Comparison of ENCODE assay signal across 23 mouse cellular contexts in the genomic region with DNA sequence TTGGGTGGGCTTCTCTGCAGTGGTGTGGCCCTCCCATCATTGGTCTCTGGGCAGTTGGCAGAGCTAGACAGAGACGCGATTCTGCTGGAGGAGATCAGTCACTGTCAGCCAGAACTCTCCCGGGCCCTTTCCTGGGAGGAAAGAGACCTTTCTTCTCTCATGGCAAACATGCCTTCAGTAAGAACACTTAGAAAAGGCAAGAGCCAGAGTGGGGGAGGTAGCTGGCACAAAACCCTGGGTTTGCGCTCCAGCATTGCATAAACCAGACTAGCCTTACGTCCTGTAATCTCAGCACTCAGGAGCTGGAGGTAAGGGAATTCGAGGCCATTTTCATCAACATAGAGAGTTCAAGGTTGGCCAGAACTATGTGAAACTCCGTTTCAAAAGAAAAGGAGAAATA. TPM values are rescaled to one million over a fixed set of nuclear protein-coding genes. Genes with fewer than 3 reads are reported as not detected.
DNase-seq lines count a peak whose midpoint lies in the region; ATAC-seq and TF ChIP-seq lines count a peak whose summit lies in the region.
"Had no signal": no experiment of that assay in that cellular context is flagged by ENCODE, and none has a peak within 500 bp of the region (broad histone marks: within the 10 kb centered on the region; RNA-seq: fewer than 3 reads in every experiment).

No protein-coding gene starts in this region.

- DNase-seq in lung, adult 18-20 months: peak; percentile 79 to 80
- DNase-seq in lung, postnatal 4 days: no peak
- DNase-seq in adrenal gland, postnatal 14 days: peak; percentile 78
- DNase-seq in hindbrain, postnatal 0 days (ENCODE audit: low spot score): peak; percentile 20
- peak; percentile 74 for DNase-seq in lung, postnatal 25 days (ENCODE audit: low spot score)
- DNase-seq in gastrocnemius, postnatal 36 days: no peak
- no peak for DNase-seq in heart, adult 8-10 months (ENCODE audit: low spot score)
- DNase-seq: cerebellum, adult 11-12 months; cerebellum, postnatal 36 days; heart, postnatal 10 days; kidney, adult 11 months; right cerebral cortex, adult 18-20 months; thymus, postnatal 4 days had no signal

- no peak overlapping the region for H3K4me2 ChIP-seq in hindbrain, postnatal 0 days (ENCODE audit: low read depth, low read length)
- H3K4me2 ChIP-seq: liver, embryonic 11.5 days; lung, embryonic 15.5 days had no signal

- no peak overlapping the region for H3K9ac ChIP-seq in hindbrain, postnatal 0 days (replicated peaks; ENCODE audit: low read length)
- H3K9ac ChIP-seq: lung, embryonic 15.5 days had no signal

- H3K36me3 ChIP-seq in hindbrain, postnatal 0 days (ENCODE audit: insufficient read depth, low read length): no peaks in the 10 kb centered on the region
- H3K36me3 ChIP-seq: heart, embryonic 10.5 days; lung, embryonic 15.5 days had no signal

- TF ChIP-seq CTCF in hindbrain, postnatal 0 days (IDR thresholded peaks at IDR 0.05; ENCODE audit: low read depth): no peak

- H3K9me3 ChIP-seq in hindbrain, postnatal 0 days (ENCODE audit: low read length): no peaks in the 10 kb centered on the region
- H3K9me3 ChIP-seq: heart, embryonic 10.5 days; lung, embryonic 15.5 days had no signal

- H3K4me1 ChIP-seq in hindbrain, postnatal 0 days (ENCODE audit: insufficient read depth, low read length): no peaks in the 10 kb centered on the region

- no peak overlapping the region for H3K4me3 ChIP-seq in hindbrain, postnatal 0 days (ENCODE audit: low read length)
- H3K4me3 ChIP-seq: erythroblast, embryonic 14.5 days; heart, embryonic 10.5 days; lung, embryonic 15.5 days had no signal

- intact Hi-C loops in gastrocnemius, postnatal 36 days (cut with DNase I): no loop called here

- ATAC-seq in hindbrain, postnatal 0 days: no peak
- ATAC-seq: forebrain, embryonic 14.5 days; Patski had no signal

- 51% methylated on average over 7 of the region's 7 CpGs for WGBS in hindbrain, postnatal 0 days

- no peaks in the 10 kb centered on the region for H3K27me3 ChIP-seq in hindbrain, postnatal 0 days (ENCODE audit: insufficient read depth, low read length)
- H3K27me3 ChIP-seq: lung, embryonic 15.5 days; Patski had no signal

- peak overlapping the region; percentile 15; the same call in 1 of the 2 replicates for H3K27ac ChIP-seq in hindbrain, postnatal 0 days
- H3K27ac ChIP-seq: heart, embryonic 10.5 days; kidney, postnatal 0 days; lung, embryonic 15.5 days had no signal

RNA-seq across cellular contexts. Expression of a gene that starts 8.8 kb away (rescaled TPM):
- 76.8 and 82.7 TPM in 2 replicates for total RNA-seq in adrenal gland, postnatal 14 days (2021)
- 104 and 116 TPM in 2 replicates for total RNA-seq in hindbrain, postnatal 0 days (2014; rRNA removed)
- polyA plus RNA-seq in hindbrain, postnatal 0 days (2015; fragmentation: Nextera tagmentation; extraction: Ambion mirVana): 55.7 and 56.4 TPM in 2 replicates
- total RNA-seq in gastrocnemius, postnatal 36 days (2021): 1 to 10 TPM; 4.9 to 6.8 TPM
- total RNA-seq in heart, adult 8-10 months (2022): 10 to 100 TPM in 3 of 4 experiments, 1 to 10 TPM in 1; 9.7 to 16.5 (median 14.7) TPM

RNA-seq across cellular contexts. Expression of a gene that starts 50.7 kb away (rescaled TPM):
- total RNA-seq in adrenal gland, postnatal 14 days (2021): 1.5 and 2.5 TPM in 2 replicates
- not detected in 2 replicates for total RNA-seq in hindbrain, postnatal 0 days (2014; rRNA removed)
- 0.19 and 0.25 TPM in 2 replicates for polyA plus RNA-seq in hindbrain, postnatal 0 days (2015; fragmentation: Nextera tagmentation; extraction: Ambion mirVana)
- total RNA-seq in gastrocnemius, postnatal 36 days (2021): not detected
- not detected for total RNA-seq in heart, adult 8-10 months (2022)
- total RNA-seq: gastrocnemius, postnatal 4 days; heart, postnatal 10 days; layer of hippocampus, postnatal 14 days had no signal
- polyA plus RNA-seq: erythroblast, embryonic 14.5 days; forebrain, embryonic 14.5 days; small intestine, adult 2 months had no signal

Comparison
In these comparisons a context has a peak if more than half of its experiments do, and no peak if none do; other contexts are left out.
1. DNase-seq: peak in lung, adult 18-20 months (2 of 2), adrenal gland, postnatal 14 days (single experiment), hindbrain, postnatal 0 days (single experiment) and lung, postnatal 25 days (single experiment); none in lung, postnatal 4 days (0 of 2), gastrocnemius, postnatal 36 days (0 of 2) and heart, adult 8-10 months (single experiment).